9 mouse cellular contexts compared by ENCODE assay signal in the genomic region with DNA sequence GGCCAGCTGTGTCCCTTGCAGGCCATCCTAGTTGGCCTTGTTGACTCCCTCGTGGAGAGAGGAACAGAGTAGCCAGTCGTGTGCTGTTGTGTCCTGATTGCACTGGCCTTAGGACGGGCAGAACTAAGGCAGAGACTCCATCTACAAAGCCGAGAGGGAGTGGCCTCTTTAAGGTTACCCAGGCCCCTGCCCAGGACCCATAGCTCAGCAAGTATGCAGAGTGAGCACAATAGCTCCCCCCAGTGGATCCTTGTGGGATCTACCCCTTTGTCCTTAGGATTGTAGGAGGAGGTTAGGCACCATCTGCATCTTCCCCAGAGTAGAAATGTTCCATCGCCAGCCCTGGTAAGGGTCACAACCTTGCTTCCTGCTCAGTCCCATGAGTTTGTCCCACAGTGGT. TPM values are rescaled to one million over a fixed set of nuclear protein-coding genes. Genes with fewer than 3 reads are reported as not detected.
A peak's percentile ranks its signal among the peaks of the same experiment; 100 is the strongest.
DNase-seq lines count a peak whose midpoint lies in the region; ATAC-seq and TF ChIP-seq lines count a peak whose summit lies in the region.
"Had no signal": no experiment of that assay in that cellular context is flagged by ENCODE, and none has a peak within 500 bp of the region (broad histone marks: within the 10 kb centered on the region; RNA-seq: fewer than 3 reads in every experiment).

No protein-coding gene starts in this region.

- DNase-seq in left cerebral cortex, adult 18-20 months (ENCODE audit: low spot score in 2 of 2) = peak; percentile 26 to 65
- no peak for DNase-seq in left cerebral cortex, adult 11 months (ENCODE audit: low spot score)
- DNase-seq in NIH3T3 (ENCODE audit: low read depth) = peak; percentile 65
- DNase-seq in cerebellum, adult 9-11 months = peak; percentile 34
- peak; percentile 65 for DNase-seq in layer of hippocampus, postnatal 10 days (ENCODE audit: low spot score in 2 of 2)

- H3K4me1 ChIP-seq in testis, adult 2 months (ENCODE audit: control insufficient read depth, insufficient read depth, low read length) = peaks cover 2% of the 10 kb centered on the region; the same call in 1 of the 2 replicates

- H3K36me3 ChIP-seq in testis, adult 2 months (ENCODE audit: control insufficient read depth, insufficient read depth, low read length) = no peaks in the 10 kb centered on the region

- no peak for TF ChIP-seq POLR2A in testis, adult 2 months (IDR thresholded peaks at IDR 0.05; ENCODE audit: control insufficient read depth, low read depth, low read length)

- peak; percentile 67; the same call in 1 of the 2 replicates for TF ChIP-seq CTCF in testis, adult 2 months (IDR thresholded peaks at IDR 0.05; ENCODE audit: control insufficient read depth, insufficient read depth, insufficient replicate concordance, low read depth, low read length)

- ATAC-seq in granulocyte monocyte progenitor cell, adult 5-6 weeks (replicated peaks; ENCODE audit: poor library complexity, severe bottlenecking) = peak; percentile 71
- ATAC-seq in megakaryocyte-erythroid progenitor cell, adult 5-6 weeks (replicated peaks; ENCODE audit: low FRiP score, low TSS enrichment, poor library complexity, severe bottlenecking) = peak; percentile 80

- no peaks in the 10 kb centered on the region for H3K27me3 ChIP-seq in testis, adult 2 months (ENCODE audit: control insufficient read depth, insufficient read depth, low read length)

- no peak overlapping the region for H3K27ac ChIP-seq in testis, adult 2 months (ENCODE audit: control insufficient read depth, insufficient read depth, low read depth, low read length)
- H3K27ac ChIP-seq: macrophage had no signal

- H3K4me3 ChIP-seq in testis, adult 2 months (ENCODE audit: control insufficient read depth, low read depth, low read length) = no peak overlapping the region

RNA-seq across cellular contexts. Expression of a gene that starts 27.5 kb away (rescaled TPM):
- total RNA-seq in left cerebral cortex, adult 18-20 months (2021) = 1 to 10 TPM in 1 of 2 experiments, under 1 TPM in 1; 0.65 to 1.1 TPM
- not detected in 2 replicates for total RNA-seq in granulocyte monocyte progenitor cell, adult 5-6 weeks (2014; fragmentation: Nextera tagmentation)
- not detected in 2 replicates for total RNA-seq in granulocyte monocyte progenitor cell, adult 5-6 weeks (2017)
- 1 to 10 TPM; 2.5 to 3.3 TPM for total RNA-seq in layer of hippocampus, postnatal 10 days (2021)
- 0.40 and 5.4 TPM in 2 replicates for total RNA-seq in megakaryocyte-erythroid progenitor cell, adult 5-6 weeks (2014; fragmentation: Nextera tagmentation)
- total RNA-seq in megakaryocyte-erythroid progenitor cell, adult 5-6 weeks (2017) = 0.11 TPM in 1 of 2 replicates, not detected in the other
- polyA plus RNA-seq in testis, adult 2 months (2012; rRNA removed) = 0.34 and 0.52 TPM in 2 replicates

RNA-seq across cellular contexts. Expression of a gene that starts 30.9 kb away (rescaled TPM):
- 1,000 to 10,000 TPM; 1,592 to 1,629 TPM for total RNA-seq in left cerebral cortex, adult 18-20 months (2021)
- 263 and 293 TPM in 2 replicates for total RNA-seq in granulocyte monocyte progenitor cell, adult 5-6 weeks (2014; fragmentation: Nextera tagmentation)
- 243 and 253 TPM in 2 replicates for total RNA-seq in granulocyte monocyte progenitor cell, adult 5-6 weeks (2017)
- total RNA-seq in layer of hippocampus, postnatal 10 days (2021) = 1,000 to 10,000 TPM; 1,223 to 1,254 TPM
- total RNA-seq in megakaryocyte-erythroid progenitor cell, adult 5-6 weeks (2014; fragmentation: Nextera tagmentation) = 82.8 and 89.3 TPM in 2 replicates
- total RNA-seq in megakaryocyte-erythroid progenitor cell, adult 5-6 weeks (2017) = 84.3 and 86.1 TPM in 2 replicates
- polyA plus RNA-seq in testis, adult 2 months (2012; rRNA removed) = 235 and 280 TPM in 2 replicates

Comparison
In these comparisons a context has a peak if more than half of its experiments do, and no peak if none do; other contexts are left out.
1. RNA of a gene that starts 30.9 kb away (total RNA-seq): 1,592 to 1,629 TPM in left cerebral cortex, adult 18-20 months and 1,223 to 1,254 TPM in layer of hippocampus, postnatal 10 days; 243 to 293 TPM in granulocyte monocyte progenitor cell, adult 5-6 weeks and 82.8 to 89.3 TPM in megakaryocyte-erythroid progenitor cell, adult 5-6 weeks; every median in the first group is over 4 times any median in the second.